Mouse (Mus musculus) erythroblast, embryonic 14.5 days (primary cell): ENCODE data around the gene Man1c1. TPM values are rescaled to one million over a fixed set of nuclear protein-coding genes. Genes with fewer than 3 reads are reported as not detected.

ENCODE experiments used
- H3K27me3 ChIP-seq: 2 replicates; pipeline ENCODE4 v1.6.1; 2012; ENCODE audit warnings: inconsistent platforms; ENCODE audit not compliant: control insufficient read depth
- H3K36me3 ChIP-seq: 2 replicates; pipeline ENCODE4 v1.6.1; 2012; ENCODE audit warnings: mild to moderate bottlenecking, inconsistent platforms; ENCODE audit not compliant: control insufficient read depth
- H3K4me1 ChIP-seq: 2 replicates; pipeline ENCODE4 v1.6.1; 2012; ENCODE audit warnings: inconsistent platforms; ENCODE audit not compliant: control insufficient read depth
- H3K4me3 ChIP-seq: replicated peaks from 2 replicates; pipeline ENCODE3; 2012; ENCODE audit warnings: moderate library complexity, mild to moderate bottlenecking, inconsistent platforms
- H3K9me3 ChIP-seq: 2 replicates; pipeline ENCODE4 v1.6.1; 2012; ENCODE audit warnings: low read length, inconsistent platforms, mixed read lengths; ENCODE audit not compliant: control insufficient read depth
- GATA1 ChIP-seq: IDR thresholded peaks from 2 replicates; pipeline ENCODE4 v1.6.1; 2012; ENCODE audit warnings: low read length, inconsistent platforms, mixed read lengths
- TAL1 ChIP-seq: IDR thresholded peaks from 3 replicates; pipeline ENCODE4 v1.6.1; 2012; ENCODE audit warnings: low read length, inconsistent platforms, mixed read lengths
- polyA plus RNA-seq: library from polyadenylated mRNA; stranded (reverse); fragments of >175 nt; gene quantifications from 2 replicates; pipeline ENCODE4 v1.2.3, GENCODE M21; 2012

Gene Man1c1
- polyA plus RNA-seq, 1 experiment: 0.07 TPM

DNA sequence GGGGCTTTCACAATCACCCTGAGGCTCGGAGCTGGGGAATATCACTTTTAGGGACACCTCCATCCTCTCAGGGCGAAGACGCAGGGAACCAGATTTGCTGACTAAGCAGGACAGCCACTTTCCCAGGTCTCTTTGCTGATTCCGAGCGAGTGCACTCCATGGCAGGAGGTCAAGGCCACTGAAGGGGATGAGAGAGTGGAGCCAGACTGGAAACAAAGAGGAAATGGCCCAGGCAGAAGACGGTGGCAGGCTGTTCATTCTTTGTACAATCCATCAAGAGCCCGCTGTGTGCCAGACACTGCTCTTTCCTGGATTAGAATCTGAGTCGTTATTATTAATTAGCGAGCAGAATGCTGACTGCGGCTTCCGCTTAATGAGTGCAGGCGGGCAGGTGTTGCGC, 70.1 kb downstream of the Man1c1 start:
- no peaks in the 10 kb centered on the region for H3K4me1 ChIP-seq
- no peaks in the 10 kb centered on the region for H3K9me3 ChIP-seq
- H3K4me3 ChIP-seq: no peak overlapping the region
- no peak for TF ChIP-seq TAL1
- TF ChIP-seq GATA1: no peak
- H3K27me3 ChIP-seq: no peaks in the 10 kb centered on the region
- H3K36me3 ChIP-seq: no peaks in the 10 kb centered on the region

- Histone ChIP-seq H3K9me3 (no peaks in the 10 kb centered on the region), H3K4me1 (no peaks in the 10 kb centered on the region), H3K27me3 (no peaks in the 10 kb centered on the region; the same call in 1 of the 2 replicates), H3K4me3 (no peak overlapping the region), H3K36me3 (no peaks in the 10 kb centered on the region)
- TF ChIP-seq GATA1 (no peak), TAL1 (no peak)
Observed at GRCm38 (mm10) chr4:134632131-134632711, 71.9 kb downstream of the Man1c1 start.

GRCm38 (mm10) chr4:134631471-134632130, 72.5 kb downstream of the Man1c1 start:
- Histone ChIP-seq H3K4me3 (no peak overlapping the region), H3K27me3 (no peaks in the 10 kb centered on the region; the same call in 1 of the 2 replicates), H3K36me3 (no peaks in the 10 kb centered on the region), H3K4me1 (no peaks in the 10 kb centered on the region), H3K9me3 (no peaks in the 10 kb centered on the region)
- TF ChIP-seq TAL1 (no peak), GATA1 (no peak)

- H3K36me3 ChIP-seq: no peaks in the 10 kb centered on the region
- TF ChIP-seq GATA1 (no peak), TAL1 (no peak)
- H3K4me1 ChIP-seq: no peaks in the 10 kb centered on the region
- no peaks in the 10 kb centered on the region for H3K9me3 ChIP-seq
- H3K4me3 ChIP-seq: no peak overlapping the region
- no peaks in the 10 kb centered on the region; the same call in 1 of the 2 replicates for H3K27me3 ChIP-seq
Observed at GRCm38 (mm10) chr4:134628575-134629384, 75.3 kb downstream of the Man1c1 start.

DNA sequence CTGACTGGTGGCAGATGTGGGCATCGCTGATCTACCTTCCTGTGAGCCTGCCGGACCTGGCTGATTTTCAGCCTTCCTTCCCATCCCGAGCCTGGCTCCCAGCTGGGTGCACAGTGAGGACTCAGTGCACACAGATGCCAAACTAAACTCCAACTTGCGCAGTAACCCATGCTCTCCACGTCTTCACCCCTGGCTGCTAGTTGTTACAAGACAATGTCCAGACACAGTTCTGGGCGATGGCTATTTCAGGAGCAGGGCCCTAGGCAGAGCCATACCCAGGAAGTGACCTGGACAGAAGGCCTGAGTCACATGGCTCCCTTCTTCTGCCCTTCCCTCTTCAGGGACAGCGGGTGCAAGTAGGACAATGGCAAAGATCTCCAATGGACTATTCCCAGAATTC, 76.0 kb downstream of the Man1c1 start:
- no peak overlapping the region for H3K4me3 ChIP-seq
- H3K4me1 ChIP-seq: no peaks in the 10 kb centered on the region
- no peaks in the 10 kb centered on the region for H3K36me3 ChIP-seq
- H3K27me3 ChIP-seq: no peaks in the 10 kb centered on the region; the same call in 1 of the 2 replicates
- TF ChIP-seq TAL1 (no peak), GATA1 (no peak)
- no peaks in the 10 kb centered on the region for H3K9me3 ChIP-seq

GRCm38 (mm10) chr4:134626883-134627282, 77.2 kb downstream of the Man1c1 start:
- Histone ChIP-seq H3K27me3 (no peaks in the 10 kb centered on the region; the same call in 1 of the 2 replicates), H3K4me1 (no peaks in the 10 kb centered on the region), H3K36me3 (no peaks in the 10 kb centered on the region), H3K9me3 (no peaks in the 10 kb centered on the region), H3K4me3 (no peak overlapping the region)
- no peak for TF ChIP-seq TAL1
- TF ChIP-seq GATA1: no peak

- no peak overlapping the region for H3K4me3 ChIP-seq
- no peaks in the 10 kb centered on the region for H3K4me1 ChIP-seq
- TF ChIP-seq GATA1 (no peak), TAL1 (no peak)
- H3K9me3 ChIP-seq: no peaks in the 10 kb centered on the region
- no peaks in the 10 kb centered on the region; the same call in 1 of the 2 replicates for H3K27me3 ChIP-seq
- no peaks in the 10 kb centered on the region for H3K36me3 ChIP-seq
Observed at GRCm38 (mm10) chr4:134626350-134626749, 77.7 kb downstream of the Man1c1 start.

DNA sequence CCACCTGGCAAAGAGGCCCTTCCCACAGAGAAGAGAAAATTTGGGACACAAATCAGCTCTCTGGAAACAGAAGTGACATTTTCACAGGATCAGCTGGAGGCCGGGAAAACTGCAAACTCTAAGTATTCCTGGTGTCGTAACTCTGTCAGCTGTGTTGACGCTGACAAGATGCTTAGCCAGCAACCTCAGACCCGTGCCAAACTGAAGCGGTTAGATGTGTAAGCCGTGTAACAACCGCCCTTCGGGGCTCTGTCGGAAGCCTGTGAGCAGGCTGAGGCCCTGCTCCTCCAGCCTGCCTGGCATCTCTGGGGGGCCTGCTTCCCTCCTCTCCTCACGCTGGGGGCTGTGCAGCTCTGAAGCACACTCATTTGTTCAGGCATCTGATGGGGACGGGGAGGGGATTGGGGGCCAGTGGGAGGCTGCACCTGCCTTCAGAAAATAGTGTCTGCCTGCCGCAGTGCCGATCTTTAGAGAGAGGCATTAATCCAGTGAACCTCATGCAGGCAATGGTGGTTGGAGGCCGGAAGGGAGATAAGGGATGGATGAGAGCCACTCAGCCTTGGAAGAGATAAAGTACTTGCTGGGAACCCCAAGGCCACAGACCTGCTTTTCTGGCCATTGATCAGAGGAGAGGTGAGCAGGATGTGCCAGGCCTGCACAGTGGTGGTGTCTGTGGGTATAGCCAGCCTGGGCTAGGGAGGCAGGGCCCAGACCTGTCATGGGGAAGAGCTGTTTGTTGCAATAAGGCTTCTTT, 79.8 kb downstream of the Man1c1 start:
- Histone ChIP-seq H3K4me3 (no peak overlapping the region), H3K4me1 (no peaks in the 10 kb centered on the region), H3K27me3 (no peaks in the 10 kb centered on the region; the same call in 1 of the 2 replicates), H3K36me3 (no peaks in the 10 kb centered on the region), H3K9me3 (no peaks in the 10 kb centered on the region)
- TF ChIP-seq TAL1 (no peak), GATA1 (no peak)
